Mouse (Mus musculus) MEL (cell line): ENCODE measurements around the gene Slc22a23. TPM values are rescaled to one million over a fixed set of nuclear protein-coding genes. Genes with fewer than 3 reads are reported as not detected.

Experiments used
- DNase-seq: peaks from one replicate; pipeline ENCODE4 v3.0.0; 2011; ENCODE audit warnings: low read depth, low spot score
- H3K27ac ChIP-seq: 2 replicates; pipeline ENCODE4 v1.5.1; 2012; ENCODE audit warnings: low read depth, mild to moderate bottlenecking, control low read depth, low read length, moderate library complexity; ENCODE audit not compliant: control insufficient read depth
- H3K27me3 ChIP-seq, 2 experiments: fragments of 150-350 bp in 1 of 2; sonication (generic) in 1 of 2; 2 replicates each; pipeline ENCODE4 v1.6.1; 2012; ENCODE audit warnings: low read length in 2 of 2, mild to moderate bottlenecking in 2 of 2, improper control_type of control experiment in 1 of 2, moderate library complexity in 1 of 2; ENCODE audit not compliant: insufficient read depth in 2 of 2, control insufficient read depth in 1 of 2
- H3K36me3 ChIP-seq, 2 experiments: 2 replicates each; pipeline ENCODE4 v1.6.1; 2012 to 2014; ENCODE audit warnings: low read length in 2 of 2, improper control_type of control experiment in 1 of 2, inconsistent platforms in 1 of 2, mild to moderate bottlenecking in 1 of 2; ENCODE audit not compliant: insufficient read depth in 2 of 2, control insufficient read depth in 1 of 2
- H3K4me1 ChIP-seq, 2 experiments: fragments of 150-350 bp in 1 of 2; sonication (generic) in 1 of 2; 2 replicates each; pipeline ENCODE4 v1.6.1; 2012; ENCODE audit warnings: low read length in 2 of 2, improper control_type of control experiment in 1 of 2, mild to moderate bottlenecking in 1 of 2; ENCODE audit not compliant: insufficient read depth in 2 of 2, control insufficient read depth in 1 of 2
- H3K4me3 ChIP-seq, 2 experiments: fragments of 150-350 bp in 1 of 2; sonication (generic) in 1 of 2; 2 replicates each; pipeline ENCODE4 v1.5.1; 2012; ENCODE audit warnings: low read depth in 2 of 2, low read length in 2 of 2, mild to moderate bottlenecking in 2 of 2, moderate library complexity in 2 of 2, control low read depth in 1 of 2, improper control_type of control experiment in 1 of 2; ENCODE audit not compliant: control insufficient read depth in 1 of 2, insufficient read depth in 1 of 2
- H3K79me2 ChIP-seq: 2 replicates; pipeline ENCODE4 v1.6.1; 2012; ENCODE audit warnings: mild to moderate bottlenecking, low read length, moderate library complexity; ENCODE audit not compliant: control insufficient read depth, poor library complexity, insufficient read depth
- H3K9ac ChIP-seq: 2 replicates; pipeline ENCODE4 v1.6.1; 2012; ENCODE audit warnings: low read depth, mild to moderate bottlenecking, control low read depth, low read length, moderate library complexity; ENCODE audit not compliant: control insufficient read depth, poor library complexity, severe bottlenecking
- H3K9me3 ChIP-seq: fragments of 150-350 bp; sonication (generic); replicated peaks from 2 replicates; pipeline ENCODE4 v1.6.1; 2012; ENCODE audit warnings: mild to moderate bottlenecking, low read length, improper control_type of control experiment, moderate library complexity; ENCODE audit not compliant: insufficient read depth
- BHLHE40 ChIP-seq: IDR thresholded peaks from 2 replicates; pipeline ENCODE4 v1.6.1; 2012; ENCODE audit warnings: low read depth, mild to moderate bottlenecking, inconsistent platforms, low read length, improper control_type of control experiment, borderline replicate concordance
- CHD1 ChIP-seq: IDR thresholded peaks from 2 replicates; pipeline ENCODE4 v1.6.1; 2012; ENCODE audit warnings: low read depth, mild to moderate bottlenecking, inconsistent platforms, low read length, improper control_type of control experiment
- CHD2 ChIP-seq: IDR thresholded peaks from 2 replicates; pipeline ENCODE4 v1.6.1; 2011; ENCODE audit warnings: low read length, improper control_type of control experiment
- CTCF ChIP-seq, 3 experiments: IDR thresholded peaks in 2 of 3; conservative IDR thresholded peaks in 1 of 3; 2 replicates each; pipeline ENCODE4 v1.5.1; 2011 to 2012; ENCODE audit warnings: low read length in 3 of 3, low read depth in 2 of 3, mild to moderate bottlenecking in 2 of 3, improper control_type of control experiment in 1 of 3, inconsistent platforms in 1 of 3, mixed read lengths in 1 of 3, moderate library complexity in 1 of 3; ENCODE audit not compliant: control insufficient read depth in 1 of 3, insufficient read depth in 1 of 3, poor library complexity in 1 of 3, severe bottlenecking in 1 of 3
- E2F4 ChIP-seq: IDR thresholded peaks from 2 replicates; pipeline ENCODE4 v1.6.1; 2011; ENCODE audit warnings: low read depth, low read length, improper control_type of control experiment, borderline replicate concordance
- EP300 ChIP-seq, 2 experiments: IDR thresholded peaks; 2 replicates each; pipeline ENCODE4 v1.6.1; 2011; ENCODE audit warnings: improper control_type of control experiment in 2 of 2, low read length in 2 of 2, low read depth in 1 of 2, mild to moderate bottlenecking in 1 of 2
- ETS1 ChIP-seq: IDR thresholded peaks from 2 replicates; pipeline ENCODE4 v1.6.1; 2012; ENCODE audit warnings: low read depth, mild to moderate bottlenecking, inconsistent platforms, low read length, improper control_type of control experiment, moderate library complexity
- GABPA ChIP-seq: IDR thresholded peaks from 2 replicates; pipeline ENCODE4 v1.6.1; 2012; ENCODE audit warnings: low read depth, mild to moderate bottlenecking, inconsistent platforms, low read length, improper control_type of control experiment, moderate library complexity
- GATA1 ChIP-seq: IDR thresholded peaks from 2 replicates; pipeline ENCODE4 v1.6.1; 2011; ENCODE audit warnings: low read depth, low read length, improper control_type of control experiment
- JUND ChIP-seq: IDR thresholded peaks from 2 replicates; pipeline ENCODE4 v1.6.1; 2011; ENCODE audit warnings: low read depth, mild to moderate bottlenecking, improper control_type of control experiment, low read length
- MAFK ChIP-seq: IDR thresholded peaks from 2 replicates; pipeline ENCODE4 v1.6.1; 2011; ENCODE audit warnings: low read depth, mild to moderate bottlenecking, low read length, improper control_type of control experiment, borderline replicate concordance
- MAX ChIP-seq: IDR thresholded peaks from 2 replicates; pipeline ENCODE4 v1.6.1; 2011; ENCODE audit warnings: low read length, improper control_type of control experiment
- MAZ ChIP-seq: IDR thresholded peaks from 2 replicates; pipeline ENCODE4 v1.6.1; 2012; ENCODE audit warnings: low read depth, mild to moderate bottlenecking, inconsistent platforms, low read length, improper control_type of control experiment
- MEF2A ChIP-seq: IDR thresholded peaks from 2 replicates; pipeline ENCODE4 v1.6.1; 2014; ENCODE audit warnings: low read depth, mild to moderate bottlenecking, inconsistent platforms, low read length, improper control_type of control experiment; ENCODE audit not compliant: poor library complexity, insufficient replicate concordance, severe bottlenecking; ENCODE audit errors: extremely low read depth
- MXI1 ChIP-seq: IDR thresholded peaks from 2 replicates; pipeline ENCODE4 v1.6.1; 2011; ENCODE audit warnings: mild to moderate bottlenecking, low read depth, low read length, improper control_type of control experiment
- MYB ChIP-seq: IDR thresholded peaks from 2 replicates; pipeline ENCODE4 v1.6.1; 2011; ENCODE audit warnings: mild to moderate bottlenecking, low read depth, low read length, improper control_type of control experiment
- MYC ChIP-seq: IDR thresholded peaks from 2 replicates; pipeline ENCODE4 v1.6.1; 2011; ENCODE audit warnings: low read depth, mild to moderate bottlenecking, low read length, improper control_type of control experiment, moderate library complexity
- NELFE ChIP-seq: IDR thresholded peaks from 2 replicates; pipeline ENCODE4 v1.6.1; 2011; ENCODE audit warnings: low read depth, low read length, improper control_type of control experiment
- NRF1 ChIP-seq: IDR thresholded peaks from 2 replicates; pipeline ENCODE4 v1.6.1; 2014; ENCODE audit warnings: low read depth, mild to moderate bottlenecking, inconsistent platforms, low read length, improper control_type of control experiment, moderate library complexity; ENCODE audit not compliant: poor library complexity, insufficient read depth, severe bottlenecking
- POLR2AphosphoS2 ChIP-seq: IDR thresholded peaks from 2 replicates; pipeline ENCODE4 v1.6.1; 2011; ENCODE audit warnings: low read length, improper control_type of control experiment
- POLR2AphosphoS5 ChIP-seq: IDR thresholded peaks from 2 replicates; pipeline ENCODE4 v1.6.1; 2012; ENCODE audit warnings: low read depth, borderline replicate concordance, mild to moderate bottlenecking, inconsistent platforms, low read length, moderate library complexity, mixed read lengths
- RAD21 ChIP-seq: IDR thresholded peaks from 2 replicates; pipeline ENCODE4 v1.6.1; 2011; ENCODE audit warnings: mild to moderate bottlenecking, low read depth, low read length, improper control_type of control experiment
- RCOR1 ChIP-seq: IDR thresholded peaks from 2 replicates; pipeline ENCODE4 v1.6.1; 2012; ENCODE audit warnings: low read depth, mild to moderate bottlenecking, inconsistent platforms, low read length, improper control_type of control experiment
- TAL1 ChIP-seq: IDR thresholded peaks from 2 replicates; pipeline ENCODE4 v1.6.1; 2012; ENCODE audit warnings: mild to moderate bottlenecking, inconsistent platforms, low read length, moderate library complexity, mixed read lengths
- TBP ChIP-seq: IDR thresholded peaks from 2 replicates; pipeline ENCODE4 v1.8.0; 2011; ENCODE audit warnings: low read depth, low read length, improper control_type of control experiment
- UBTF ChIP-seq: IDR thresholded peaks from 2 replicates; pipeline ENCODE4 v1.6.1; 2012; ENCODE audit warnings: low read depth, mild to moderate bottlenecking, inconsistent platforms, low read length, improper control_type of control experiment, moderate library complexity, borderline replicate concordance; ENCODE audit not compliant: insufficient read depth
- ZC3H11A ChIP-seq: IDR thresholded peaks from 2 replicates; pipeline ENCODE4 v1.6.1; 2012; ENCODE audit warnings: low read depth, mild to moderate bottlenecking, inconsistent platforms, low read length, improper control_type of control experiment
- ZKSCAN1 ChIP-seq: IDR thresholded peaks from 2 replicates; pipeline ENCODE4 v1.6.1; 2012; ENCODE audit warnings: low read depth, mild to moderate bottlenecking, inconsistent platforms, low read length, improper control_type of control experiment, moderate library complexity
- ZMIZ1 ChIP-seq: IDR thresholded peaks from 2 replicates; pipeline ENCODE4 v1.6.1; 2012; ENCODE audit warnings: low read depth, mild to moderate bottlenecking, inconsistent platforms, low read length, improper control_type of control experiment, moderate library complexity
- ZNF384 ChIP-seq: IDR thresholded peaks from 2 replicates; pipeline ENCODE4 v1.6.1; 2012; ENCODE audit warnings: low read depth, mild to moderate bottlenecking, inconsistent platforms, low read length, improper control_type of control experiment
- polyA plus RNA-seq, 2 experiments: library from polyadenylated mRNA; stranded (reverse) in 1 of 2; unstranded in 1 of 2; fragments of >175 nt in 1 of 2; fragments of >200 nt in 1 of 2; gene quantifications; 2 replicates each; pipeline versions ENCODE4 v1.2.1 to v1.2.4; 2012; ENCODE audit warnings: low replicate concordance in 2 of 2, low read depth in 1 of 2; ENCODE audit not compliant: insufficient read length in 2 of 2, insufficient read depth in 1 of 2, missing spikeins in 1 of 2
- total RNA-seq: library from RNA; depleted of rRNA; stranded (reverse); fragments of 300-350 nt; gene quantifications from 2 replicates; pipeline ENCODE4 v1.2.3, GENCODE M21; 2012

Slc22a23 gene
- total and polyA plus RNA-seq, 3 experiments = 22.2 to 24.3 TPM; not detected in 1

DNA sequence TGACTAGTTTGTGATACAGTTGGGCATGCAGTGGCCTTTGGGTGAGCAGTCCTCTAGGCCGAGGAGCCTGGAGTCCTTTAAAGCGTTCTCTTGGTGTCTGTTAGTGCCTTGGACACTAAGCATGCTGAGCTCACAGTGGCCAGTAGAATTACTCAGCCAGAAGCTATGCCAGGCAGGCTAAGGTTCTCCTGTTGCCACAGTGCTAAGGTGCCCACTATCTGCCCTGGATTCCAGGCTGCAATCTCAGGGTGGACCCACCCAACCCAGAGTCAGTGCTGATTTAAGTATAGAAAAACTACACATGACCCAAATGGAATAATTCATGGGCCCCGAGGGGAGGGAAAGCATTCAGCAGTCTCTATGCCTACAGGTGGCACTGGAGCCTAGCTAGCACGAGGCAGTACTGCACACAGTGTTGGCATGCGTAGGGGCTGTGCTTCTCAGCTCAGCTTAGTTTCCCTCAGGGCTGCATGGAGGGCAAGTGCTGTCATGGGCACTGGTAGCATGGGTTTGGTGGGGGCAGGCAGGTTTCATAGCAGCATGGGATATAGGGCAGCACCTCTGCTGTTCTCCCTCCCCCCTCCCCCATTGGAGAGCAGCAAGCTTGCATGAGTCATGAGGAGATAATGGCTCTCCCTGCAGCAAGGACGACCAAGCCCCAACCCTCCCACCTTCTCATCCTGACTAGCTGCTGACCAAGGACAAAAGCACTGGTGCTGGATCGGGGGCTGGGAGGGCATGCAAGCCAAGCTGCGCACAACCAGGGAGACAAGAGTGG lies 152.4 kb downstream of the Slc22a23 start:
- H3K4me1 ChIP-seq = no peaks in the 10 kb centered on the region
- DNase-seq = peak; percentile 29
- no peaks in the 10 kb centered on the region for H3K9me3 ChIP-seq
- H3K27ac ChIP-seq = no peak overlapping the region
- TF ChIP-seq GABPA (no peak), NELFE (no peak), TBP (no peak)
- no peak overlapping the region for H3K4me3 ChIP-seq
- no peak overlapping the region for H3K9ac ChIP-seq
- H3K27me3 ChIP-seq = no peaks in the 10 kb centered on the region
- H3K36me3 ChIP-seq = peaks cover 0 to 15% of the 10 kb centered on the region in 2 experiments; a peak in 2 of 4 replicates
- H3K79me2 ChIP-seq = no peaks in the 10 kb centered on the region

- H3K36me3 ChIP-seq = peaks cover 0 to 11% of the 10 kb centered on the region in 2 experiments; a peak in 2 of 4 replicates
- H3K27me3 ChIP-seq = no peaks in the 10 kb centered on the region
- no peaks in the 10 kb centered on the region for H3K4me1 ChIP-seq
- no peak overlapping the region for H3K27ac ChIP-seq
- no peak overlapping the region for H3K9ac ChIP-seq
- no peaks in the 10 kb centered on the region for H3K9me3 ChIP-seq
- no peak overlapping the region for H3K4me3 ChIP-seq
- H3K79me2 ChIP-seq = no peaks in the 10 kb centered on the region
- peak; percentile 59 for DNase-seq
- TF ChIP-seq MXI1 = no peak
- no peak for TF ChIP-seq MYC
- TF ChIP-seq CTCF (IDR thresholded peaks at IDR 0.05 in 2 of 3, conservative IDR thresholded peaks at IDR 0.05 in 1 of 3; ENCODE audit: control insufficient read depth in 1 of 3, insufficient read depth in 1 of 3, low read depth in 2 of 3, low read length in 3 of 3, poor library complexity in 1 of 3, severe bottlenecking in 1 of 3) = peak; percentile 50 to 76 (median 69)
- TF ChIP-seq ETS1 = no peak
- no peak for TF ChIP-seq ZMIZ1
- TF ChIP-seq ZKSCAN1 = no peak
- TF ChIP-seq POLR2AphosphoS5 = no peak
- peak; percentile 12; the same call in 1 of the 2 replicates for TF ChIP-seq MAFK
- TF ChIP-seq BHLHE40 = 0 out of 2 replicates have a peak, but pooled peaks have one; percentile 9
- no peak for TF ChIP-seq UBTF
- TF ChIP-seq MAZ = no peak
- no peak for TF ChIP-seq E2F4
- no peak for TF ChIP-seq MEF2A
- TF ChIP-seq CHD1 = no peak
- 0 out of 4 replicates have a peak, but pooled peaks have one; percentile 11 to 12 for TF ChIP-seq EP300 (IDR thresholded peaks at IDR 0.05; ENCODE audit: low read depth in 1 of 2, low read length in 2 of 2)
- TF ChIP-seq RCOR1 = no peak
- TF ChIP-seq TBP = no peak
- no peak for TF ChIP-seq JUND
- TF ChIP-seq RAD21 = peak; percentile 86
- no peak for TF ChIP-seq ZNF384
- no peak for TF ChIP-seq GATA1
- no peak for TF ChIP-seq TAL1
- peak; percentile 79 for TF ChIP-seq ZC3H11A
- no peak for TF ChIP-seq MYB
- TF ChIP-seq CHD2 = no peak
- TF ChIP-seq GABPA = no peak
- TF ChIP-seq MAX = no peak
- no peak for TF ChIP-seq POLR2AphosphoS2
- TF ChIP-seq NRF1 = no peak
Measured at GRCm38 (mm10) chr13:34187571-34187970, 157.4 kb downstream of the Slc22a23 start.
